Mouse (Mus musculus): ENCODE results near the gene Arrdc1.

DNA sequence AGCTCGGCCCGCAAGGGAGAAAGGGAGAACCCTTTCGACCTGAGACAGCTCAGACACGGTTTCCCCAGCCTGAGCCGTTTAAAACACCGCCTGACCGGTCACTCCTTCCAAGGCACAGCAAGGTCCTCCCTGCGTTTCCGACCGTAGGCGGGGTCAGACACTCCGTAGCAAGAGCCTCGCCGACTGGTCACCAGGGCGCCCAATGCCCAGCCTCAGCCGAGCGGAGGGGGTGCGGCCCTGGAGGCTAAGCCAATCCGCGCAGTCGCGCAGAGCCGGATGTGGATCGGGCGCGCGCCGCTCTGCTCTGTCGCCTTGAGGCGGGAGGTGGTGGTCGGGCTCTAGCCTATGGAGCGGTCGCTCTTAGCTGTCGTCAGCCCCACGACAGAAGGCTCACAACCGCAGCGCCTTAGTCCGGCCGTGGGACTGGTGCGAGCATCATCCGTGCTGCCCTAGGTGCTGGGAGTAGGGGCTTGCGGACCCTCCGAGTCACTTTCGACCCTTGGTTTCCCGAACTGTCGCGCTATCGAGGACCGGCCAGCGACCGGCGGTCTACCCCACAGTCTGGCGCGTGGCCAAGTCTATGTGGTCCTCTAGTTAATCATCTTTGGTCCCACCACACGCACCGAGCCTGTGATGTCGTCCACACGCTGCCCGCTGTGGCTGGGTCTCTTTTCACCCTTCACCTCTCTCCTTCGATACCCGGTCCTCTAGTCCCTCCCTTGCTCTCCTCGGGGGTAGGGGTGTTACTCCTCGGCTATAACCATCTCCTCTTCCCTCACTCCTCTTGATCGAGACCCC, 40.1 kb upstream of the Arrdc1 start, which contains the start of gene Mrpl41:
- no peak for TF ChIP-seq ZC3H11A (IDR thresholded peaks at IDR 0.05; ENCODE audit: borderline replicate concordance, low read depth, low read length)
- no peak for TF ChIP-seq ZNF384 (IDR thresholded peaks at IDR 0.05; ENCODE audit: low read depth, low read length)
- TF ChIP-seq HCFC1 (IDR thresholded peaks at IDR 0.05; ENCODE audit: borderline replicate concordance, insufficient read depth, low read length), result no peak
- no peak for TF ChIP-seq MAFK (IDR thresholded peaks at IDR 0.05; ENCODE audit: insufficient read depth, low read depth, low read length)
